Mouse (Mus musculus): ENCODE results near the gene Fam13c. TPM values are rescaled to one million over a fixed set of nuclear protein-coding genes. Genes with fewer than 3 reads are reported as not detected.
"Not testable (repeated sequence)": the region's sequence is repeated elsewhere in the genome, so short reads cannot be mapped to it uniquely, and the experiment has no call there.

Gene Fam13c
- total RNA-seq (2021) = 1 to 10 TPM; 4.9 to 6.3 TPM

- intact Hi-C loops (cut with DNase I) = loop anchor here (5.0 kb wide), 1 partner anchor 343 kb away; the partner anchor contains the start of gene Ccdc6
- DNase-seq = peak in 1 of 2 experiments; percentile 41
Observed at GRCm38 (mm10) chr10:70439676-70440521, at the start of gene Fam13c. Gene Fam13c, plus strand, starts transcription at chr10:70440481.

GRCm38 (mm10) chr10:70395900-70396299 lies 44.4 kb upstream of the Fam13c start:
- DNase-seq = no peak
- intact Hi-C loops (cut with DNase I) = no loop called here

GRCm38 (mm10) chr10:70398224-70398623 lies 42.1 kb upstream of the Fam13c start:
- intact Hi-C loops (cut with DNase I) = no loop called here
- no peak for DNase-seq

GRCm38 (mm10) chr10:70402006-70402405 lies 38.3 kb upstream of the Fam13c start:
- intact Hi-C loops (cut with DNase I) = no loop called here

GRCm38 (mm10) chr10:70402711-70403110 lies 37.6 kb upstream of the Fam13c start:
- no peak for DNase-seq
- intact Hi-C loops (cut with DNase I) = no loop called here

More at GRCm38 (mm10) chr10:70402006-70402405, 38.3 kb upstream of the Fam13c start:
- DNase-seq = no peak

- peak in 1 of 2 experiments; percentile 7 for DNase-seq
- intact Hi-C loops (cut with DNase I) = no loop called here
Observed at GRCm38 (mm10) chr10:70417811-70418486, 22.3 kb upstream of the Fam13c start.

- intact Hi-C loops (cut with DNase I) = no loop called here
- DNase-seq = no peak
Observed at GRCm38 (mm10) chr10:70419282-70420264, 20.7 kb upstream of the Fam13c start.

- no peak for DNase-seq
Observed at GRCm38 (mm10) chr10:70426373-70426772, 13.9 kb upstream of the Fam13c start.

GRCm38 (mm10) chr10:70428121-70428662 lies 12.1 kb upstream of the Fam13c start:
- DNase-seq = no peak
- intact Hi-C loops (cut with DNase I) = no loop called here

More at GRCm38 (mm10) chr10:70426373-70426772, 13.9 kb upstream of the Fam13c start:
- intact Hi-C loops (cut with DNase I) = no loop called here

- intact Hi-C loops (cut with DNase I) = no loop called here
Observed at GRCm38 (mm10) chr10:70429341-70429740, 10.9 kb upstream of the Fam13c start.

GRCm38 (mm10) chr10:70433334-70433733 lies 6.9 kb upstream of the Fam13c start:
- no peak for DNase-seq
- intact Hi-C loops (cut with DNase I) = no loop called here

More at GRCm38 (mm10) chr10:70429341-70429740, 10.9 kb upstream of the Fam13c start:
- DNase-seq = no peak

- intact Hi-C loops (cut with DNase I); DNase-seq: not testable (repeated sequence)
Observed at GRCm38 (mm10) chr10:70433736-70434135, 6.5 kb upstream of the Fam13c start.

- intact Hi-C loops (cut with DNase I) = loop anchor here (1.0 to 2.0 kb wide), 3 partner anchors 49 to 68 kb away; no protein-coding TSS in a partner anchor
- no peak for DNase-seq
Observed at GRCm38 (mm10) chr10:70436656-70437055, 3.6 kb upstream of the Fam13c start.

GRCm38 (mm10) chr10:70437289-70437688 lies 3.0 kb upstream of the Fam13c start:
- intact Hi-C loops (cut with DNase I) = loop anchor here (1.0 to 2.0 kb wide), 3 partner anchors 48 to 68 kb away; no protein-coding TSS in a partner anchor
- peak; percentile 60 to 76 for DNase-seq

- intact Hi-C loops (cut with DNase I) = loop anchor here (5.0 kb wide), 1 partner anchor 344 kb away; the partner anchor contains the start of gene Ccdc6
- DNase-seq = peak; percentile 55 to 73
Observed at GRCm38 (mm10) chr10:70440639-70441461, 569 bp downstream of the Fam13c start.

GRCm38 (mm10) chr10:70442156-70442555 lies 1.9 kb downstream of the Fam13c start:
- intact Hi-C loops (cut with DNase I) = loop anchor here (5.0 kb wide), 1 partner anchor 345 kb away; the partner anchor contains the start of gene Ccdc6
- no peak for DNase-seq

- intact Hi-C loops (cut with DNase I) = loop anchor here (5.0 kb wide), 1 partner anchor 345 kb away; the partner anchor contains the start of gene Ccdc6
- no peak for DNase-seq
Observed at GRCm38 (mm10) chr10:70442623-70443022, 2.3 kb downstream of the Fam13c start.

- intact Hi-C loops (cut with DNase I) = loop anchor here (5.0 kb wide), 1 partner anchor 90 kb away; no protein-coding TSS in a partner anchor
- no peak for DNase-seq
Observed at GRCm38 (mm10) chr10:70447787-70448186, 7.5 kb downstream of the Fam13c start.
